Mouse (Mus musculus) hematopoietic multipotent progenitor cell, adult 10-12 weeks (in vitro differentiated cells): ENCODE data around the gene Usp22. TPM values are rescaled to one million over a fixed set of nuclear protein-coding genes. Genes with fewer than 3 reads are reported as not detected.

Experiments used
- polyA plus RNA-seq: library from polyadenylated mRNA; stranded (reverse); fragments of >175 nt; gene quantifications from 2 replicates; pipeline ENCODE4 v1.2.3, GENCODE M21; 2012; ENCODE audit warnings: low replicate concordance

Usp22 gene
- polyA plus RNA-seq, result 20.9 and 27.6 TPM in 2 replicates

DNA sequence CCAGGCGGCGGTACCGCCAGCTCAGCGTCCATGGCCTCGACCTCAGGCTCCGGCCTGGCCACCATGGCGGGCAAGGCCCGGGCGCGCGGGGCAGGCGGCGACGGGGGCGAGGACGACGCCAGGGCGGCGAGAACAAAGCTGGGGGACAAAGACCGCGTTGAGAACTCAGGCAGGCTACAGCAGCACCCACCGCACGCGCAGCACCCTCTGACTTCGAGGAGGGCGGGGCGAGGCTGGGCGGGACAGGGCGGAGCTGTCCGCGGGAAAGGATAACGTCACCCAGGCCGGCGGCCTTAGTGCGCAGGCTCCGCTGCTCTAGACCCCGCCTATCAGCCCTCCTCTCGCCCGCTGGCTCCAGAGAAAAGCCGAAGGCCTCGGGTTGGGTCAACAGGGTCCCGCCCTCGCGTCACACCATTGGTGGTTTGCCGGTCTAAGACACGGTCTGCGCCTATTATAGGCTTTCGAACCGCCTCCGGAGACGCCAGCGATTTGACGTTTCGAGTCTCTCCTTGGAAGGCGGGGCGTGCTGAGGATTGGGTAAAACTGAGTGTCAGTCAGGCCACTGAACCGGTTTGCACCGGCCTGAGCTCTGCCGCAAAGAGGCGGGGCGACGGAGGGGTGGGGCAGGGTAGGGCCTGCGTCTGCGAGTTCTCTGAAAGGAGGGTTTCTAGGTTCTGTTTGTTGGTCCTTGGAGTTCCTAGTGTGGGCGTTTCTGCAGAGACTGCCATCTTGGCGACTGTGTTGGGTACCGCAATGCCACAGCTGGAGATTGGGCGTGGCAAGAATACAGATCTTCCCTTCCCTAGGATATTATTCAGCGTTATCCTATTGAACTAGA lies at the start of gene Usp22:
Usp22 (minus strand) TSS at position 235 of the 838 bp plus-strand sequence.

DNA sequence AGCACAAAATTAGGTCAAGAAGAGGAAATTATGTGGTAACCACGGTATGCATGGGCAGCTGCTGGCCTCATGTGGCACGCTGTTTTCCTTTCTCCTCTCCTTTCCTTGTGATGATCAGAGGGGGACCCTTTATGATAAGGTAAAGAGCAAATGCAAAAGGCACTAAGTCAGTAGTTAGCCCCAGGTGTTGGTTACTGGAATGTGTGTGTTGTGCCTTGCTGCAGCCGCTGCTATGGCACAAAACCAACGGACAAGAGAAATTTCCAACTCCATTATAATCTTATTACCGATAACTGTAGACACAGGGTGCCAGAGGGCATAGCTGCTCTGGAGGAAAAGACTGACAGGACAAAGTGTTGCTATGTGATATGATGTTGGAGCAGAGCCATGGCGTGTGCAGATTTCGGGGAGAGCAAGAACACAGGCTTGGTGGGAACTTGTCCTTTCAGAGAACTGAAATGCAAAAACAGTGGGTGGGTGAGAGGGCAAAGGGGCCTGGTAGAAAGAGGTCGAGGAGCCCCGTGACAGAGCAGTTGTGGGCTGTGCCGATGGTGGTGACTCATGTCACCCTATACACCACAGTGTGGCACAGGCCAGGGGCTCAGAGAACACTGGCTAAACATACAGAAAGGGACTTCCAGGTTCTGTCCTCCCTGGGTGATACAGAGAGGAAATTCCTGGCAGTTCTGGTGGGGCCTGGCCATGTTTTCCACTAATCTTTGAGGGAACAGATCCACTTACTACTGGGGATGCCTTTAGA lies 32.8 kb upstream of the Usp22 start, which contains the start of gene Aldh3a1:
Aldh3a1 (plus strand) TSS at position 51 of the 760 bp plus-strand sequence.

GRCm38 (mm10) chr11:61126606-61127355 lies 48.1 kb downstream of the Usp22 start, which contains the start of gene Tnfrsf13b:
Gene Tnfrsf13b, plus strand, starts transcription at chr11:61126755.

Other genes with a start within 250 kb of the Usp22 start
- 66.1 and 127 TPM in 2 replicates for gene Map2k3, start 243.0 kb downstream of the Usp22 start, polyA plus RNA-seq
- gene Kcnj12, start 152.5 kb downstream of the Usp22 start, polyA plus RNA-seq, result not detected in 2 replicates
- gene Tnfrsf13b, start 48.3 kb downstream of the Usp22 start, polyA plus RNA-seq, result 524 and 887 TPM in 2 replicates
- gene Aldh3a1, start 32.5 kb upstream of the Usp22 start, polyA plus RNA-seq, result not detected in 2 replicates
- gene Aldh3a2, start 92.4 kb upstream of the Usp22 start, polyA plus RNA-seq, result 15.0 and 22.0 TPM in 2 replicates
- not detected in 2 replicates for gene Slc47a2, start 167.8 kb upstream of the Usp22 start, polyA plus RNA-seq
- not detected in 2 replicates for gene Slc47a1, start 203.3 kb upstream of the Usp22 start, polyA plus RNA-seq